Mouse (Mus musculus) lung, embryonic 14.5 days (tissue): ENCODE results near the gene Myef2. TPM values are rescaled to one million over a fixed set of nuclear protein-coding genes. Genes with fewer than 3 reads are reported as not detected.
"Not testable (repeated sequence)": the region's sequence is repeated elsewhere in the genome, so short reads cannot be mapped to it uniquely, and the experiment has no call there.

Experiments used
- ATAC-seq: fragments of 200-750 bp; cut with Nextera tagmentation; 2 replicates; pipeline ENCODE4 v1.8.0; 2017; ENCODE audit warnings: mild to moderate bottlenecking, moderate TSS enrichment, moderate library complexity; ENCODE audit not compliant: insufficient read depth
- DNase-seq: peaks from one replicate; pipeline ENCODE4 v3.0.0-alpha.2; 2015
- H3K27ac ChIP-seq: fragments of 300-500 bp; sonication (generic); 2 replicates; pipeline ENCODE4 v1.5.1; 2014; ENCODE audit warnings: low read depth, mild to moderate bottlenecking, moderate library complexity
- H3K27me3 ChIP-seq: fragments of 300-500 bp; sonication (generic); 2 replicates; pipeline ENCODE4 v1.6.1; 2014; ENCODE audit warnings: low read length, control low read depth; ENCODE audit not compliant: insufficient read depth
- H3K36me3 ChIP-seq: fragments of 300-500 bp; sonication (generic); 2 replicates; pipeline ENCODE4 v1.6.1; 2014; ENCODE audit warnings: control low read depth; ENCODE audit not compliant: insufficient read depth
- H3K4me1 ChIP-seq: fragments of 300-500 bp; sonication (generic); 2 replicates; pipeline ENCODE4 v1.6.1; 2014; ENCODE audit warnings: antibody characterized with exemption, control low read depth; ENCODE audit not compliant: insufficient read depth
- H3K4me2 ChIP-seq: fragments of 300-500 bp; sonication (generic); 2 replicates; pipeline ENCODE4 v1.6.1; 2014; ENCODE audit warnings: mild to moderate bottlenecking
- H3K4me3 ChIP-seq: fragments of 300-500 bp; sonication (generic); 2 replicates; pipeline ENCODE4 v1.5.1; 2014; ENCODE audit warnings: low read depth, low read length
- H3K9ac ChIP-seq: fragments of 300-500 bp; sonication (generic); 2 replicates; pipeline ENCODE4 v1.6.1; 2014
- H3K9me3 ChIP-seq: fragments of 300-500 bp; sonication (generic); 2 replicates; pipeline ENCODE4 v1.6.1; 2016; ENCODE audit warnings: low read depth, low read length, control low read depth
- CTCF ChIP-seq: IDR thresholded peaks from 2 replicates; pipeline ENCODE4 v1.5.1; 2016; ENCODE audit warnings: antibody characterized with exemption, low read depth
- WGBS: fragments of 180-500 bp; shearing (Covaris S2); extraction: QIAGEN DNeasy Blood & Tissue Kit; methylation state at CpG from one replicate; pipeline ENCODE4 v1.1.7; 2014; 5-methylcytosine and 5-hydroxymethylcytosine counted together
- polyA plus RNA-seq: library from polyadenylated mRNA; unstranded; fragments of >200 nt; fragmentation: Nextera tagmentation; extraction: Ambion mirVana; gene quantifications from 2 replicates; pipeline ENCODE4 v1.2.1, GENCODE M21; 2014

Myef2 gene
- polyA plus RNA-seq, 1 experiment from 2014 or later = 127 TPM

GRCm38 (mm10) chr2:125119381-125120110 is 3.9 kb downstream of the Myef2 start:
- no peak for ATAC-seq
- Histone ChIP-seq H3K9ac (no peak overlapping the region), H3K27me3 (no peaks in the 10 kb centered on the region), H3K36me3 (peaks cover 17% of the 10 kb centered on the region), H3K4me1 (no peaks in the 10 kb centered on the region), H3K4me2 (no peak overlapping the region), H3K9me3 (no peaks in the 10 kb centered on the region), H3K4me3 (no peak overlapping the region), H3K27ac (no peak overlapping the region)
- TF ChIP-seq CTCF = no peak
- DNase-seq = no peak
- 74% methylated on average over 6 of the region's 6 CpGs for WGBS

DNA sequence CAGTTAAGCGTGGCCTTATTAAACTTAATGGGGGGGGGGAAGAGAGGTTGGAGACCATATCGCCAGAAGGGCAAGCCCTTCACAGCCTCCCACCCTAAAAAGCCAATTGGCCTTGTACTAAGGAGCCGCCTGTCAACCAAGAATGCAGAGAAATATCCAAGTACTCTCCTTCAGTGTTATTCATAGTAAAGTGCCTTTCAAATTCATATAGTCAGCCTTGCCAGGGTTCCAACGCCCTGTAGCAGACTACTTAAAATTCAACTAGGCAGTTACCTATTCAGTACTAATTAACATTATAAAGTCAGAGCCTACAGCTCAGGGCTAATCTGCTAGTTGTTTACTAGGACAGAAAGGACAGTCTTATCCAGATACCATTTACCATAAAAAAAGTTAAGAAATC is 16.9 kb downstream of the Myef2 start:
- ATAC-seq, H3K4me1 ChIP-seq, H3K4me3 ChIP-seq, H3K27me3 ChIP-seq, H3K9ac ChIP-seq, H3K4me2 ChIP-seq, H3K9me3 ChIP-seq, H3K27ac ChIP-seq, DNase-seq: not testable (repeated sequence)
- WGBS = 100% methylated on average over 4 of the region's 4 CpGs
- H3K36me3 ChIP-seq = peaks cover 47% of the 10 kb centered on the region

DNA sequence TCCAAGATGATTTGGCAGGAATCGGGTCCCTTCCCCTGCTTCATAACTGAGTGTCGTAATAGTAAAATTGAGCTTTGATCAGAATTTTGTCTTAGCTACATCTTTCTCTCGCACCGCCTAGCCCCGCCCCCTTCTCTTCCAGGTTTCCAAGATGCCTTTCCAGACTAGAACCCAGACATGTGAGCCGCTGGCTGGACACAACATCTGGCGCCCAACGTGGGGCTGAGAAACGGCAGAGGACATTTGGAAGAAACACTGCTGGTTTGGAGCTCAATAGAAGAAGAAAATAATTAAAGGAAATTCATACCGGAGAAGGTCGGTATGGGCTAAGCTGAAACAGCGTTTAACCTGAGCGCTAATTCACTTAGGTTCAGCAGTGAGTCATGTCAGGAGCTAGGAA is 19.0 kb downstream of the Myef2 start:
- H3K4me1 ChIP-seq, H3K9me3 ChIP-seq, DNase-seq, H3K9ac ChIP-seq, H3K4me2 ChIP-seq, ATAC-seq, H3K4me3 ChIP-seq, H3K27ac ChIP-seq, H3K27me3 ChIP-seq: not testable (repeated sequence)
- H3K36me3 ChIP-seq = peaks cover 55% of the 10 kb centered on the region
- 95% methylated on average over 13 of the region's 13 CpGs for WGBS

DNA sequence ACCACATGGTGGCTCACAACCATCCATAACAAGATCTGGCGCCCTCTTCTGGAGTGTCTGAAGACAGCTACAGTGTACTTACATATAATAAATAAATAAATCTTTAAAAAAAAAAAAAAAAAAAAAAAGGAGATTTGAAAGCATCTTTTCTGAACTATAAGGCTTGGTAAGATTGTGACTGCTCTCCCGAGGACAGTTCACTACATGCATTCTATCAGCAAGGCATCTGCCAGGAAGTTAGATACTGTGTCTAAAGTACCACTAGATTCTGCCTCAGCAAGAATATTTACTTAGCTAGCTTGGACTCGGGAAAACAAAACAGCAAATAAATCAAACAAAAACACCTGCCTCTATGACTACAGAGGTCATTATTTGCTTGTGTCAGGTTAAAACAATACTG is 31.3 kb downstream of the Myef2 start:
- H3K9ac ChIP-seq, H3K4me3 ChIP-seq, H3K27ac ChIP-seq, DNase-seq, H3K4me2 ChIP-seq, H3K9me3 ChIP-seq, H3K4me1 ChIP-seq, H3K27me3 ChIP-seq, ATAC-seq: not testable (repeated sequence)
- 81% methylated on average over 3 of the region's 3 CpGs for WGBS
- peaks cover 64% of the 10 kb centered on the region for H3K36me3 ChIP-seq

DNA sequence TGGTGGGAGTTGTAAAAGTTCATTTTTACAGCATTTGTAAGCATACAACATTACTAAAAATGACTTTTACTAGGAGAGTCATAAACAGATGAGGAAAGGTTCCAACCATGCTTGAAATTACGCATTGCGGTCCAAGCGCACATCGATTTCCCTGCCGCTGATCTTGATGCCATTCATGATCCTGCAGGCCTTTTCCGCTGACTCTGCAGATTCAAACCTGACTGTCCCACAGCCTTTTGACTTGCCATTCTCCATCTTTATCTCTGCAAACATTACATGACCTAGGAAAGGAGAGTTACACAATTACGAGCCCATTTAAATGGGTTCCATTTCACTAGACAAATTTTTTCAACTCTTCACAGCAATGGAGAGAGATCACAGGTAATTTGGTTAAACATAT is 34.7 kb downstream of the Myef2 start:
- H3K4me1 ChIP-seq = no peaks in the 10 kb centered on the region
- no peak overlapping the region for H3K27ac ChIP-seq
- H3K4me2 ChIP-seq = no peak overlapping the region
- ATAC-seq (no peak), DNase-seq (no peak)
- H3K9me3 ChIP-seq = no peaks in the 10 kb centered on the region
- H3K4me3 ChIP-seq = no peak overlapping the region
- WGBS = 96% methylated on average over 7 of the region's 7 CpGs
- H3K36me3 ChIP-seq = peaks cover 62% of the 10 kb centered on the region
- H3K27me3 ChIP-seq = no peaks in the 10 kb centered on the region
- TF ChIP-seq CTCF = no peak
- no peak overlapping the region for H3K9ac ChIP-seq

GRCm38 (mm10) chr2:125083879-125084278 is 39.6 kb downstream of the Myef2 start:
- ATAC-seq = no peak
- no peaks in the 10 kb centered on the region for H3K4me1 ChIP-seq
- H3K27me3 ChIP-seq = no peaks in the 10 kb centered on the region
- no peak overlapping the region for H3K9ac ChIP-seq
- no peak for DNase-seq
- no peak for TF ChIP-seq CTCF
- H3K4me3 ChIP-seq = no peak overlapping the region
- H3K4me2 ChIP-seq = no peak overlapping the region
- no peak overlapping the region for H3K27ac ChIP-seq
- 12% methylated on average over 1 of the region's 1 CpGs for WGBS
- no peaks in the 10 kb centered on the region for H3K9me3 ChIP-seq
- peaks cover 49% of the 10 kb centered on the region for H3K36me3 ChIP-seq

DNA sequence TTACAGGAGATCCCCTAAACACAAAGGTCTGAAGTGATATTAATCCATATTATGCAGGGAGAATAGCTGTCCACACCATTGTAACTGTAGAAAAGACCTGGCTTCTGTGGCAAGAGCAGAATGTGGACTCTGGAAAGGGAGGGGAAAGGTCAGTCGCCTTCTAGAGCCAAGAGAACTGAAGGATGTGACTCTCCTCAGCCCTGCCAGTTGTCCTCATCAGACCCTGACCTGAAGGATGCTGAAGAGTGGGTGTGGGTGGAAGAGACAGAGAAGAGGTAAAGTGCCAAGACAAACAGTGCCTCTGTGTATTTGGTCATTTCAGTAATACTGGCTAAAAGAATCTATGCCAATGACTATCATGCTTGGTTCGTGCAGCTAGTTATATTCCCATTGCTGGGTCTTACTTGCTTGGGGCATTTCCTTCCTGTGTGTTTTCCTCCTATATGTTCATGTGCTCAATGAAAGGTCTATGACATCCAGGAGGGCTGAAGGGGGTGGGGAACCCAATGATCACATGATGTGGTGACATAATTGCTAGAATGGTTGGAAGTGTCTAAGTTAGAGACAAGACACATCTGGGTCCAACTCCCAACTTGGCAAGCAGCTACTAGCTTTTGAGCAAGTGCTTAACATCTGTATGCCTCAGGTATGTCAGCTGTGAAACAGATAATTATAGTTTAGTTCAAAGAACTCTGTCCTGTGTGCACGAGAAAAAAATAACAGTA is 50.2 kb downstream of the Myef2 start:
- DNase-seq (no peak), ATAC-seq (no peak)
- Histone ChIP-seq H3K4me2 (no peak overlapping the region), H3K9ac (no peak overlapping the region), H3K9me3 (no peaks in the 10 kb centered on the region), H3K4me1 (no peaks in the 10 kb centered on the region), H3K27me3 (no peaks in the 10 kb centered on the region), H3K4me3 (no peak overlapping the region), H3K36me3 (no peaks in the 10 kb centered on the region), H3K27ac (no peak overlapping the region)
- WGBS = 72% methylated on average over 3 of the region's 3 CpGs
- no peak for TF ChIP-seq CTCF
